In genomic region chr7:136267716-136268489, GRCm38 (mm10) we compare ENCODE assay signal across 16 mouse cellular contexts.
DNase-seq lines count a peak whose midpoint lies in the region; ATAC-seq lines count a peak whose summit lies in the region.
"Had no signal": no experiment of that assay in that cellular context is flagged by ENCODE, and none has a peak within 500 bp of the region (broad histone marks: within the 10 kb centered on the region; RNA-seq: fewer than 3 reads in every experiment).

No protein-coding gene starts in this region.

- H3K4me2 ChIP-seq in hindbrain, embryonic 16.5 days (ENCODE audit: low read length): no peak overlapping the region
- no peak overlapping the region for H3K4me2 ChIP-seq in hindbrain, embryonic 12.5 days (replicated peaks)
- H3K4me2 ChIP-seq: embryonic facial prominence, embryonic 15.5 days; heart, embryonic 15.5 days had no signal

- peaks cover 40% of the 10 kb centered on the region for H3K4me1 ChIP-seq in hindbrain, embryonic 10.5 days (replicated peaks)
- H3K4me1 ChIP-seq in hindbrain, embryonic 16.5 days (ENCODE audit: control insufficient read depth, insufficient read depth, low read depth, low read length): peaks cover 3% of the 10 kb centered on the region
- H3K4me1 ChIP-seq in hindbrain, embryonic 12.5 days: peaks cover 23% of the 10 kb centered on the region
- H3K4me1 ChIP-seq in midbrain, embryonic 10.5 days: peaks cover 23% of the 10 kb centered on the region; the same call in 1 of the 2 replicates
- H3K4me1 ChIP-seq: heart, embryonic 15.5 days had no signal

- no peak overlapping the region for H3K4me3 ChIP-seq in hindbrain, embryonic 10.5 days
- no peak overlapping the region for H3K4me3 ChIP-seq in hindbrain, embryonic 16.5 days (ENCODE audit: low read length)
- H3K4me3 ChIP-seq in hindbrain, embryonic 12.5 days: no peak overlapping the region
- no peak overlapping the region for H3K4me3 ChIP-seq in midbrain, embryonic 10.5 days
- H3K4me3 ChIP-seq: embryonic facial prominence, embryonic 15.5 days; gastrocnemius, adult 2 months; heart, embryonic 15.5 days had no signal

- no peak for DNase-seq in hindbrain, embryonic 10.5 days (ENCODE audit: low spot score)
- DNase-seq in brain, embryonic 18.5 days (ENCODE audit: low read depth, low spot score): peak; percentile 32
- DNase-seq in midbrain, embryonic 10.5 days (ENCODE audit: low spot score): no peak
- no peak for DNase-seq in T-cell, adult 2 months (ENCODE audit: low spot score)
- no peak for DNase-seq in spleen, postnatal 4 days (ENCODE audit: low spot score in 2 of 2)
- DNase-seq in urinary bladder, adult 2 months (ENCODE audit: low spot score): no peak
- DNase-seq: adrenal gland, postnatal 25 days; gastrocnemius, adult 2 months; liver; right cerebral cortex, postnatal 25 days had no signal

- ATAC-seq in hindbrain, embryonic 16.5 days: no peak
- peak; percentile 43; the same call in 1 of the 2 replicates for ATAC-seq in hindbrain, embryonic 12.5 days (ENCODE audit: low FRiP score)
- ATAC-seq: CD4-positive, CD25-positive, alpha-beta regulatory T cell, adult 4 months; Patski had no signal

- peaks cover 4% of the 10 kb centered on the region; the same call in 1 of the 2 replicates for H3K27me3 ChIP-seq in hindbrain, embryonic 10.5 days (ENCODE audit: insufficient read depth, poor library complexity, severe bottlenecking)
- no peaks in the 10 kb centered on the region; the same call in 1 of the 2 replicates for H3K27me3 ChIP-seq in hindbrain, embryonic 16.5 days (replicated peaks; ENCODE audit: control insufficient read depth, insufficient read depth, low read length)
- H3K27me3 ChIP-seq in hindbrain, embryonic 12.5 days: no peaks in the 10 kb centered on the region
- 0 out of 2 replicates have a peak, but pooled peaks cover 8% of the 10 kb centered on the region for H3K27me3 ChIP-seq in midbrain, embryonic 10.5 days (ENCODE audit: low read depth, poor library complexity, severe bottlenecking)
- H3K27me3 ChIP-seq: embryonic facial prominence, embryonic 15.5 days; heart, embryonic 15.5 days; Patski had no signal

- no peaks in the 10 kb centered on the region for H3K36me3 ChIP-seq in hindbrain, embryonic 10.5 days
- no peaks in the 10 kb centered on the region for H3K36me3 ChIP-seq in hindbrain, embryonic 16.5 days (ENCODE audit: control insufficient read depth, insufficient read depth, low read length)
- no peaks in the 10 kb centered on the region for H3K36me3 ChIP-seq in hindbrain, embryonic 12.5 days
- H3K36me3 ChIP-seq in midbrain, embryonic 10.5 days: no peaks in the 10 kb centered on the region
- H3K36me3 ChIP-seq: embryonic facial prominence, embryonic 15.5 days; heart, embryonic 15.5 days had no signal

- H3K9me3 ChIP-seq in hindbrain, embryonic 10.5 days: no peaks in the 10 kb centered on the region
- no peaks in the 10 kb centered on the region for H3K9me3 ChIP-seq in hindbrain, embryonic 16.5 days (ENCODE audit: control insufficient read depth, low read length)
- H3K9me3 ChIP-seq in hindbrain, embryonic 12.5 days (replicated peaks): no peaks in the 10 kb centered on the region
- H3K9me3 ChIP-seq in midbrain, embryonic 10.5 days (replicated peaks): no peaks in the 10 kb centered on the region
- H3K9me3 ChIP-seq: embryonic facial prominence, embryonic 15.5 days; heart, embryonic 15.5 days had no signal

- 70% methylated on average over 7 of the region's 7 CpGs for WGBS in hindbrain, embryonic 10.5 days
- 42% methylated on average over 7 of the region's 7 CpGs for WGBS in hindbrain, embryonic 16.5 days
- WGBS in hindbrain, embryonic 12.5 days: 62% methylated on average over 7 of the region's 7 CpGs
- 80% methylated on average over 7 of the region's 7 CpGs for WGBS in midbrain, embryonic 10.5 days

- no peak overlapping the region for H3K9ac ChIP-seq in hindbrain, embryonic 16.5 days (ENCODE audit: low read depth, low read length)
- H3K9ac ChIP-seq in hindbrain, embryonic 12.5 days: no peak overlapping the region
- H3K9ac ChIP-seq: embryonic facial prominence, embryonic 15.5 days; heart, embryonic 15.5 days had no signal

- H3K27ac ChIP-seq in hindbrain, embryonic 10.5 days: peak overlapping the region; percentile 62; the same call in 1 of the 2 replicates
- H3K27ac ChIP-seq in hindbrain, embryonic 16.5 days (ENCODE audit: low read depth, low read length): no peak overlapping the region
- peak overlapping the region; percentile 76 for H3K27ac ChIP-seq in hindbrain, embryonic 12.5 days
- peak overlapping the region; percentile 72; the same call in 1 of the 2 replicates for H3K27ac ChIP-seq in midbrain, embryonic 10.5 days (replicated peaks)
- H3K27ac ChIP-seq: embryonic facial prominence, embryonic 15.5 days; gastrocnemius, adult 2 months; heart, embryonic 15.5 days had no signal
